Mouse (Mus musculus) olfactory bulb, adult 2 months (tissue): ENCODE data around the gene Igsf6. TPM values are rescaled to one million over a fixed set of nuclear protein-coding genes. Genes with fewer than 3 reads are reported as not detected.
"Not testable (repeated sequence)": the region's sequence is repeated elsewhere in the genome, so short reads cannot be mapped to it uniquely, and the experiment has no call there.

Experiments used
- H3K27ac ChIP-seq: fragments of 200-500 bp; 2 replicates; pipeline ENCODE4 v1.5.1; 2012; ENCODE audit warnings: low read depth, low read length; ENCODE audit not compliant: insufficient read depth
- H3K4me1 ChIP-seq: fragments of 200-500 bp; 2 replicates; pipeline ENCODE4 v1.6.1; 2012; ENCODE audit warnings: low read length; ENCODE audit not compliant: control insufficient read depth, insufficient read depth
- H3K4me3 ChIP-seq: fragments of 200-500 bp; 2 replicates; pipeline ENCODE4 v1.5.1; 2012; ENCODE audit warnings: mild to moderate bottlenecking, low read depth, low read length, moderate library complexity; ENCODE audit not compliant: insufficient read depth
- CTCF ChIP-seq: fragments of 200-500 bp; IDR thresholded peaks from 2 replicates; pipeline ENCODE4 v1.5.1; 2012; ENCODE audit warnings: low read depth, mild to moderate bottlenecking, low read length, moderate library complexity; ENCODE audit not compliant: insufficient read depth
- POLR2A ChIP-seq: fragments of 200-500 bp; IDR thresholded peaks from 2 replicates; pipeline ENCODE4 v1.6.1; 2012; ENCODE audit warnings: mild to moderate bottlenecking, low read depth, low read length, moderate library complexity; ENCODE audit not compliant: insufficient read depth
- WGBS: fragments of 180-500 bp; shearing (Covaris S2); methylation state at CpG from one replicate; pipeline ENCODE4 v1.1.7; 2018; 5-methylcytosine and 5-hydroxymethylcytosine counted together
- polyA plus RNA-seq: library from polyadenylated mRNA; stranded (reverse); fragments of >200 nt; gene quantifications from 2 replicates; pipeline ENCODE4 v1.2.4, GENCODE M21; 2012; ENCODE audit warnings: low replicate concordance; ENCODE audit not compliant: missing spikeins, insufficient read depth, insufficient read length

The Igsf6 gene
- polyA plus RNA-seq, 1 experiment: not detected

- no peak overlapping the region for H3K4me3 ChIP-seq
- TF ChIP-seq CTCF: no peak
- TF ChIP-seq POLR2A: no peak
- 91% methylated on average over 3 of the region's 3 CpGs for WGBS
- 0 out of 2 replicates have a peak, but pooled peaks cover 2% of the 10 kb centered on the region for H3K4me1 ChIP-seq
- no peak overlapping the region for H3K27ac ChIP-seq
Observed at GRCm38 (mm10) chr7:121043004-121043403, 31.4 kb downstream of the Igsf6 start.

DNA sequence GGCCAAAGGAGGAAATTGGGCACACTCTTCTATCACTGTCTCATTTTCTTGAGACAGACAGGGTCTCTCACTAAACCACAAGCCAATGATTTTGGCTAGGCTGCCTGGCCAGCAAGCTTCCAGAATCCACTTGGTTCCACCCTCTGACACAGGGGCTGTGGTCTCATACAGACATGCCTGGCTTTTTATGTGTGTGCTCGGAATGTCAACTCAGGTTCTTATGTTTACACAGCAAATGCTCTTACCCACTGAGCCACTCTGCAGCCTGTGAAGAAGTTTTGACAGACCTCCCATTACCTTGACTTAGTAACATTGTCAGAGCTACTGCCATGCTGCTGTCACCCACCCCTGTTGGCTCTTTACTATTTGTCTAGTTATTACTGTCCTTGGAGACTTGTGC is 32.4 kb downstream of the Igsf6 start:
- Histone ChIP-seq H3K4me1 (0 out of 2 replicates have a peak, but pooled peaks cover 2% of the 10 kb centered on the region), H3K4me3 (no peak overlapping the region), H3K27ac (no peak overlapping the region)
- 84% methylated on average over 1 of the region's 1 CpGs for WGBS
- TF ChIP-seq POLR2A: no peak
- TF ChIP-seq CTCF: no peak

GRCm38 (mm10) chr7:121040595-121040994 is 33.8 kb downstream of the Igsf6 start:
- TF ChIP-seq CTCF: no peak
- no peak for TF ChIP-seq POLR2A
- no peak overlapping the region for H3K4me3 ChIP-seq
- 82% methylated on average over 4 of the region's 4 CpGs for WGBS
- H3K4me1 ChIP-seq: 0 out of 2 replicates have a peak, but pooled peaks cover 2% of the 10 kb centered on the region
- H3K27ac ChIP-seq: no peak overlapping the region

DNA sequence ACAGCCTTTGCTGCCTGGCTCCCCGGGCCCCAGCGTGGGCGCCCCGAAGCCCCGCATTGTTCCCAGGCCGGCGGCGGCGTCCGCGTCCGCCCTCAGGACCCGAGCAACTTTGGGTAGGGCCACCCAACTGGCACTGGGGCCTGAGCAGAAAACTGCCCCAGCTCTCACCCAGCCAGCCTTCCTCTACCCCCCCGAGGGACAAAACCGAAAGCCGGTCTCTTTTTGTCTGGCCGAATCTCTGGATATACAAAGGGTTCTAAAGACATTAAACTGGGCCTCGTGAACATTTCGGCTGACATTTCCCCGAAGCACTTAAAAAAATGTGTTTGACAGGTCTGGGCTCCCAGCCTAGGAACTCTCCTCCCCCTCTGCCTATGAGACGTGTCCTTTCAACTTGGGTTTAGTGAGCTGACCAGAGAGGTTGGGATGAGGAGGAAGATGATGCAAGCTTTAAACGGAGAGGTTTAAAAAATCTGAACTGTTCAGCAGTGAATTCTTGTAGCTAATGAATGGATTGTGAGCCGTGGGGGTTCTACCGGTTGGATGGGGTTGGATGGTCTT is 39.1 kb downstream of the Igsf6 start:
- TF ChIP-seq CTCF (no peak), POLR2A (no peak)
- Histone ChIP-seq H3K4me1 (0 out of 2 replicates have a peak, but pooled peaks cover 2% of the 10 kb centered on the region), H3K27ac (peak overlapping the region; percentile 70; the same call in 1 of the 2 replicates), H3K4me3 (peak overlapping the region; percentile 75)
- under 1% methylated on average over 24 of the region's 24 CpGs for WGBS

- Histone ChIP-seq H3K4me1 (no peaks in the 10 kb centered on the region), H3K27ac (peak overlapping the region; percentile 70), H3K4me3 (peak overlapping the region; percentile 75)
- WGBS: under 1% methylated on average over 61 of the region's 63 CpGs
- no peak for TF ChIP-seq CTCF
- TF ChIP-seq POLR2A: no peak
Observed at GRCm38 (mm10) chr7:121034701-121035141, 39.7 kb downstream of the Igsf6 start.

DNA sequence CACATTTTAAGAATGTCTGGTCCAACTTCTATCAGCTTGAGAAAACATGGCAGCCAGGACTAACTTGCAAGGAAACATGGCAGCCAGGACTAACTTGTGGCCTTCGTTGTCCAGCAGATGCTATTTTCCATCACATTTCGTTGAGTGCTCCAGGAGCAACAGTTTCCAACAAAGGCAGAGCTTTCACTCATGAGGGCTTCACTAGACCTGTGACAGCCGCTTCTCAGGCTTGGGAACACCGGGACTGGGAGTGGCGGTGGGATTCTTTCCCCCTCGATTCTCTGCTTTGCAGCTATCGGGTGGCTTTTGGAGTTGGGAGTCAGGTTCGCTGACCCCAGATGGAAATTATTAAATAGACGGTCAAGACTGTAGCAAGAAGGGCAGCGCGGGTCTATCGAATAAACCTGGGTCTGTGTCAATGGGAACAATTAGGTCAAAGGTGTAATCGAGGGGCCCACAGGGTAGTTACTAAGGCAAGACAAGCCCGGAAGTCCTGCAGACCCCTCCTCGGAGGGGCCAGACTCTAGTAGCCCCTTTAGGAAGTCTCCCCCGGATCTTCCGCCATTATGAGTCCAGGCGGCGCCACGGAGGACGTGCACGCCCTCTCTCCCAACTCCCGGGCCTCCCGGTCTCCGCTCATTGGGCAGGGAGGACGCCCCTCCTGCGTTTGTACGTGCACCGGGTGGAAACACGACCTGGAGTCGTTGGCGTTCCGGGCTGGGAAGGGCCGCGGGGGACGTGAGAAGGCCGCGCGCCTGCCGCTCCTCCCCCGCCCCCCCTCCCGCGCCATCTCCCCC is 40.3 kb downstream of the Igsf6 start, which contains the start of gene Mettl9:
Mettl9 (plus strand) TSS at position 590 of the 797 bp plus-strand sequence.
- Histone ChIP-seq H3K4me3 (peak within 1 kb of the TSS; percentile 75), H3K27ac (peak within 1 kb of the TSS; percentile 70), H3K4me1 (no peaks in the 10 kb centered on the region)
- TF ChIP-seq CTCF: peak; percentile 6; the same call in 1 of the 2 replicates
- peak; percentile 85 for TF ChIP-seq POLR2A
- 2% methylated on average over 43 of the region's 43 CpGs for WGBS

GRCm38 (mm10) chr7:121029947-121030346 is 44.4 kb downstream of the Igsf6 start:
- H3K4me3 ChIP-seq, H3K4me1 ChIP-seq, H3K27ac ChIP-seq: not testable (repeated sequence)

GRCm38 (mm10) chr7:121026300-121026699 is 48.1 kb downstream of the Igsf6 start:
- H3K4me3 ChIP-seq: no peak overlapping the region
- 68% methylated on average over 3 of the region's 3 CpGs for WGBS
- no peak for TF ChIP-seq CTCF
- TF ChIP-seq POLR2A: no peak
- H3K27ac ChIP-seq: no peak overlapping the region
- no peaks in the 10 kb centered on the region for H3K4me1 ChIP-seq

- TF ChIP-seq POLR2A (no peak), CTCF (no peak)
- Histone ChIP-seq H3K4me3 (no peak overlapping the region), H3K27ac (no peak overlapping the region), H3K4me1 (no peaks in the 10 kb centered on the region)
- 77% methylated on average over 6 of the region's 6 CpGs for WGBS
Observed at GRCm38 (mm10) chr7:121025221-121026008, 49.0 kb downstream of the Igsf6 start.

DNA sequence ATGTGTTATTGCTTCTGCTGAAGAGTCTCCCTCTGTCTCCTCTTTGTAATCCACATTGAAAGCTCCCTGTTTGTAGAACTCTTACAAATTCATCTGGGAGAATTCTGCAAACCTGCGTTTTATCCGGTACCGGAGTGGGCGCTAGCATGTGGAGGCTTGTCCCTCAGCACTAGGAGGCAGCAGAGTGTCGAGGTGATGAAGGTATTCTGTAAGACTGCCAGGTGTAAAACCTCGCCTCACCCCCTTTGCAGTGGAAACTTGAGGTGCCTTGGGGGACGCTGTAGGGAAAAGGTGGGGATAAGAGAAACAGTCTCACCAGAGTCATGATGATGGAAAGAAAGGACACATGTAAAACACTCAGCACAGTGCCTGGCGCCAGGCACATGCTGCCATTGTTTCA is 54.1 kb downstream of the Igsf6 start:
- H3K27ac ChIP-seq: no peak overlapping the region
- 41% methylated on average over 8 of the region's 8 CpGs for WGBS

More for the DNA sequence above, 54.1 kb downstream of the Igsf6 start:
- no peak for TF ChIP-seq CTCF
- no peak for TF ChIP-seq POLR2A
- Histone ChIP-seq H3K4me1 (no peaks in the 10 kb centered on the region), H3K4me3 (no peak overlapping the region)
